Mouse (Mus musculus) adrenal gland, adult 2 months (tissue): ENCODE results near the gene Srsf10. TPM values are rescaled to one million over a fixed set of nuclear protein-coding genes. Genes with fewer than 3 reads are reported as not detected.

ENCODE experiments used
- DNase-seq: peaks from one replicate; pipeline ENCODE4 v3.0.0; 2021
- polyA plus RNA-seq: library from polyadenylated mRNA; depleted of rRNA; stranded (reverse); fragments of >200 nt; gene quantifications from 2 replicates; pipeline ENCODE4 v1.2.3, GENCODE M21; 2012
- total RNA-seq, 2 experiments: library from RNA; stranded (reverse); gene quantifications; 2 replicates each; pipeline ENCODE4 v1.2.3; 2021

The Srsf10 gene
- total and polyA plus RNA-seq, 3 experiments: 84.2 to 139 (median 111) TPM

GRCm38 (mm10) chr4:135855080-135855479 is 467 bp upstream of the Srsf10 start:
- peak; percentile 47 for DNase-seq

DNA sequence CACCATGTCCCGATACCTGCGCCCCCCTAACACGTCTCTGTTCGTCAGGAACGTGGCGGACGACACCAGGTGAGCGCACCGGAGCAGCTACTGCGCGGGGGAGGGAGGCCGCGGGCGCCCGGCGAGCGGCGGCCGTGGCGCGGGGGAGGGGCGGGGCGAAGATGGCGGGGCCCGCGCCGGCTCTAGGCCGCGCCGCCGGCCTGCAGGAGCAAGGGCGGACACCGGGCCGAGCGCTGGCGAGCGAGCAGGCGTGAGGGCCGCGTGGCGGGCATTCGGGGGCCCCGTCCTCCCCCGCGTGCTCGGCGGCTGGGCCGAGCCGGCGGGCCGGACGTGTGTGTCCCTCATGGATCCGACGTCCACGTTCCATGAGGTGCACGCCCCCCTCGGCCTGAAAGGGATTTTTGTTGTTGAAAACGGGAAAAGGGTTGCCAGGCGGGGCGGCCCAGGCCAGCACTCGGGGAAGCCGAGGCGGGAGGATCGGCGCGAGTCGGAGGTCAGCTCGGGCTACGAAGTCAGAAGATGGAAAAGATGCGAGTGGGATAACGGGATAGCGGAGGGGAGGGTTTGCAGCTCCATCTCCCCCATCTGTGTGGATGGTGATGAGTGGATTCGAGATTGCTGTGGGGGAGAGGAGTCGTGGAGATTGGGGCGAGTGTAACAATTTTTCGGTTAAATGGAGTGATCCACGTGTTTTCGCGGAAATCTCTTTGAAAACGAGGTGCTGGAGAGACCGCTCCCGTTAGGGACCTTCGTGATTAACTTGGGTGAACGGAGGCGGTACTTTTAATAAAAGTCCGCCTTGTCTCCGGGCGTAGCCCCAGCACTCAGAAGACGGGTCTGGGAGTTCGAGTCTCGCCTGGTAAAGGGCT is 910 bp downstream of the Srsf10 start:
- peak; percentile 82 for DNase-seq

DNA sequence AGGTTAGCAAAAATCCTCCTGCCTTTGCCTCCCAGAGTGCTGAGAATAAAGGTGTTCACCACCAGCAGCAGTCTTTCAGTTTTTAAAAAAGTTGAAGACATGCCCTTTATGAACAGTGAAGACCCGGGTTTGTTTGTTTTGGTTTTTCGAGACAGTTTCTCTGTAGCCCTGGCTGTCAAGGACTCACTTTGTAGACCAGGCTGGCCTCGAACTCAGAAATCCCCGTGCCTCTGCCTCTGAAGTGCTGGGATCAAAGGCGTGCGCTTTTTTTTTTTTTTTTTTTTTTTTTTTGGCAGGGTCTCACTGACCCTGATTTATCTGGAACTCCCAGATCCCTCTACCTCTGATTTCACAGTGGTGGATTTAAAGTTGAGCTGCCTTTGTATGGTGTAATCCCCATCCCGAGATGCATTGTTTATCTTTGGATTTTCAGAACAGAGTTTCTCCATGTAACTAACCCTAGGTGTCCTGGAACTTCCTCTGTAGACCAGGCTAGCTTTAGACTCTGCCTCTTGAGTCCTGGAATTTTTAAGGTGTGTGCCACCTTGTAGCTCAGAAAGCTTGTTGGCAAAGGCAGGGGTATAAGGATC is 2.1 kb downstream of the Srsf10 start:
- no peak for DNase-seq

- DNase-seq: no peak
These were observed 13.4 kb downstream of the Srsf10 start for GRCm38 (mm10) chr4:135868996-135869395.

DNA sequence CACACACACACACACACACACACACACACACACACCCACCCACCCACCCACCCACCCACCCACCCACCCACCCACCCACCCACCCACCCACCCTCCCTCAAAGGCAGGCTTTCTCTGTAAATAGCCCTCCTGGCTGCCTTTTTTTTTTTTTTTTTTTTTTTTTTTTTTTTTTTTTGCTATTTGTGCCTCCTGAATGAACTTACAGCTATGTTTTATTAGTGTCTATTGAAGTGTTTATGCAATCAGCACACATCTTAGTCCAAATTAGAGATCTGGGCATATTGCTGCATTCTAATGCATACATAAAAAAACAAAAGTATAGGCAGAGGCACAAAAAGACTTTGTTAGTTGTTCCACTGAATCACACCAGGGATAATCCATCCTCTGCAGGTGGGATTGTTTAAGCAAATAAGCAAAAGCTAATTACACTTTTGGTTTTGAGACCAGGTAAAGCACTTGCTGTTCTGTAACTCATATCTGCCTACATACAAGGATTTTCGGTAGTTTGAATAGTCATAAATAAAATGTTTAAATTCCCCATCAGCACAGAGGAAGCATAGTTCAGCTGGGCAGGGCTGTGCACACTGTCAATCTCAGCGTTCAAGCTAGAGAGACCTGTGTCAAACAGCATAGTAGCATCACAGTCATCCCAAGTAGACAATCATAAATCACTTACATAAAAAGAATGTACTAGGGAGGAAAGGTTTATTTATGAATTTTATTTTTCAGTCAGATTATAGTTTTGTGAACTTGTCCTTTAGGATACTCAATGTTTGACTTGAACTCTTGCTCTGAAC is 14.9 kb downstream of the Srsf10 start:
- DNase-seq: no peak

GRCm38 (mm10) chr4:135872015-135872414 is 16.5 kb downstream of the Srsf10 start:
- DNase-seq: no peak

- DNase-seq: peak; percentile 52
These were observed 17.2 kb downstream of the Srsf10 start for GRCm38 (mm10) chr4:135872589-135873391.

- DNase-seq: peak; percentile 95
These were observed 18.1 kb downstream of the Srsf10 start, which contains the start of gene Pnrc2 for GRCm38 (mm10) chr4:135873526-135874202. TSS of gene Pnrc2 (minus strand) at chr4:135873850.

- no peak for DNase-seq
These were observed 19.3 kb downstream of the Srsf10 start for GRCm38 (mm10) chr4:135874564-135875535.

GRCm38 (mm10) chr4:135875546-135875945 is 20.0 kb downstream of the Srsf10 start:
- no peak for DNase-seq

DNA sequence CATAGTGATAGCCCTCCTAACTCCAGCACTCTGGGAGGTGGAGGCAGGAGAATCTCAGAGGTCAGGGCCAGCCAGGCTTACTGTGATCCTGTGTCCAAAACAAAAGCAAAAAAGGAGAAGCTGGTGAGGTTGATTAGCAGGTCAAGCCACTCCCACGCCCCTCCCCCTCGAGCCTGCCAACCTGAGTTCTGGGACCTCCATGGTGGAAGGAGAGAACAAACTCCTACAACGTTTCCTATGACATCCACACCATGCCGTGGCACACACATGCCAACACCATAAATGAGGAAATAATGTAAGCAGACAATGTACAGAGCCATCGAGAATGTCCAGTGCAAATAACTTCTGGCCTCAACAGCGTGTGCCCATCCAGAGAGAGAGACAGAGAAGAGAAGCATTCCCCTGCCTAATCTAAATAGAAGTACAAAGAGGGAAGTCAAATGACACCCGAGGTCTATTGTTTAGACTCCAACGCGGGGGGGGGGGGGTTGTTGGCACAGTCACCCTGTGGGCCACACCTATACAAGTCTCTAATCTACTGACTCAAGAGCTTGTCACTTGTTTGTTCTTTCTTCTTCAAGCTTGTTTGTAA is 20.5 kb downstream of the Srsf10 start:
- DNase-seq: peak; percentile 66

DNA sequence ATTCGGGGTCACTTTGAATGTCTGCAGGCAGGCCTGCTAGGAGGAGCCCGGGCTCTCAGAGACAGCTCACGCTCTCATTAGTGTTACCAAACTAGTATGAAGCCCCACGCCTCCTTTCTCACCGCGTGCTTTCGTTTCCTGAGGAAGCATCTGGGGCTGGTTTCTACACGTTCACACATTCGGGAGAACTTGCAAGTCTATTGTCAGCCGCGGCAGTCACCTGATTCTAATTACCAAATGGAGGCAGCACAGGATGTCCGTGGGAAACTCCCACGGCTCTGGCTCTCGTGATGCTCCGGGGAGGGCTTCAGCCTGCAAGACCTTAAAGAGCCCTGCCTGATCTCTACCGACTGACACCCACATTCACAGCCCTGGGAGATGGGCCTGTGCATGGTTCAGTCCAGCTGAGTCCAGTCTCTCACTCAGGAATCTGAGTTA is 21.1 kb downstream of the Srsf10 start:
- DNase-seq: peak; percentile 82

DNA sequence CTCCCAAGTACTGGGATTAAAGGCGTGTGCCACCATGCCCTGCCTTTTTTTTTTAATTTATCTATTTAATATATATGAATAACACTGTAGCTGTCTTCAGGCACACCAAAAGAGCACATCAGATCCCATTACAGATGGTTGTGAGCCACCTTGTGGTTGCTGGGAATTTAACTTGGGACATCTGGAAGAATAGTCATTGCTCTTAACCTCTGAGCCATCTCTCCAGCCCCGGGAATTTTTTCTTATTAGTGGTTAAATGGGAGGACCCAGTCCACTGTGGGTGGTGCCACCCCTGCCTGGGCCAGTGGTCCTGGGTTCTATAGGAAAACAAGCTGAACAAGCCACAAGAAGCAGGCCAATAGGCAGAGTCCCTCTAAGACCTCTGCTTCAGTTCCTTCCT is 22.2 kb downstream of the Srsf10 start:
- DNase-seq: peak; percentile 38

- no peak for DNase-seq
These were observed 23.5 kb downstream of the Srsf10 start for GRCm38 (mm10) chr4:135879021-135879420.

GRCm38 (mm10) chr4:135880018-135880417 is 24.5 kb downstream of the Srsf10 start:
- DNase-seq: no peak

GRCm38 (mm10) chr4:135880576-135880975 is 25.0 kb downstream of the Srsf10 start:
- DNase-seq: no peak

GRCm38 (mm10) chr4:135882023-135882422 is 26.5 kb downstream of the Srsf10 start:
- no peak for DNase-seq

DNA sequence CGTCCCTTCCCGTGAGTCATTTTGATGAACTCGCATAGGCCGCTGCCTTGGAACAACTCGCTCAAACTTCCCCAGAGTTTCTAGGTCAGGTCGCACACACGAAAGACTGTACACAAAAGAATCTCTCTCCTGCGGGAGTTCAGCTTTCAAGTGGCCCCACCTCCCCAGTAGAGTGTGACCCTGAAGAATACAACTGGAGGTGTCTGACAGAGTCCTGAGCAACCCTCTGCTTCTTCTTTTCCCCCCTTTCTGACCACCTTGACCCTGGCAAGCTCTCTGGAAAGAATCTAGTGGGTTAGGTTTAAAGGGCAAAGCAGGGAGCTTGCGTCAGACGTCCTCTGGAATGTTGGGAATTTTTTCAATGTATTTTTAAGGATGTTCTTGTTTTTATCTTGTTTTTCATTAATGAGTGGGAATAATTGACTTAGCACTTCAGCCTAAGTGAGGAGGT is 27.9 kb downstream of the Srsf10 start:
- peak; percentile 76 for DNase-seq

- DNase-seq: no peak
These were observed 28.5 kb downstream of the Srsf10 start for GRCm38 (mm10) chr4:135883881-135884516.
